10 mouse cellular contexts compared by ENCODE assay signal in genomic region chr9:28404616-28405015, GRCm38 (mm10).
DNase-seq lines count a peak whose midpoint lies in the region; ATAC-seq and TF ChIP-seq lines count a peak whose summit lies in the region.
"Had no signal": no experiment of that assay in that cellular context is flagged by ENCODE, and none has a peak within 500 bp of the region (broad histone marks: within the 10 kb centered on the region; RNA-seq: fewer than 3 reads in every experiment).

No protein-coding gene starts in this region.

- DNase-seq in layer of hippocampus, adult 2 months (ENCODE audit: low spot score in 2 of 2): no peak
- DNase-seq in layer of hippocampus, postnatal 25 days (ENCODE audit: extremely low spot score in 1 of 2, low spot score in 1 of 2): no peak
- no peak for DNase-seq in embryonic facial prominence, embryonic 10.5 days (ENCODE audit: low spot score)
- DNase-seq in embryo, embryonic 11 days: no peak
- DNase-seq in spleen, postnatal 10 days (ENCODE audit: low spot score in 2 of 2): no peak
- no peak for DNase-seq in layer of hippocampus, adult 18-20 months (ENCODE audit: low spot score in 2 of 2)
- DNase-seq: liver had no signal

- H3K27me3 ChIP-seq in embryonic facial prominence, embryonic 10.5 days (replicated peaks; ENCODE audit: low read depth, poor library complexity, severe bottlenecking): peaks cover 57% of the 10 kb centered on the region
- H3K27me3 ChIP-seq in hindbrain, embryonic 15.5 days: no peaks in the 10 kb centered on the region
- H3K27me3 ChIP-seq in neural tube, embryonic 12.5 days (replicated peaks): peaks cover 11% of the 10 kb centered on the region; the same call in 1 of the 2 replicates

- H3K4me2 ChIP-seq in hindbrain, embryonic 15.5 days: peak overlapping the region; percentile 97
- peak overlapping the region; percentile 99 for H3K4me2 ChIP-seq in neural tube, embryonic 12.5 days (replicated peaks)

- H3K9me3 ChIP-seq in embryonic facial prominence, embryonic 10.5 days: no peaks in the 10 kb centered on the region
- no peaks in the 10 kb centered on the region for H3K9me3 ChIP-seq in hindbrain, embryonic 15.5 days
- H3K9me3 ChIP-seq in neural tube, embryonic 12.5 days: no peaks in the 10 kb centered on the region

- H3K27ac ChIP-seq in layer of hippocampus, adult 2 months: peak overlapping the region; percentile 87
- no peak overlapping the region for H3K27ac ChIP-seq in embryonic facial prominence, embryonic 10.5 days (replicated peaks)
- no peak overlapping the region; the same call in none of the 2 replicates for H3K27ac ChIP-seq in hindbrain, embryonic 15.5 days (replicated peaks)
- no peak overlapping the region for H3K27ac ChIP-seq in neural tube, embryonic 12.5 days

- no peak for TF ChIP-seq CTCF in layer of hippocampus, adult 2 months (conservative IDR thresholded peaks at IDR 0.05)

- H3K4me3 ChIP-seq in layer of hippocampus, adult 2 months: peak overlapping the region; percentile 52
- peak overlapping the region; percentile 71; the same call in 1 of the 2 replicates for H3K4me3 ChIP-seq in embryonic facial prominence, embryonic 10.5 days
- H3K4me3 ChIP-seq in hindbrain, embryonic 15.5 days: peak overlapping the region; percentile 58
- H3K4me3 ChIP-seq in neural tube, embryonic 12.5 days: peak overlapping the region; percentile 59; the same call in 1 of the 2 replicates

- no peaks in the 10 kb centered on the region for H3K36me3 ChIP-seq in embryonic facial prominence, embryonic 10.5 days (replicated peaks)
- no peaks in the 10 kb centered on the region for H3K36me3 ChIP-seq in hindbrain, embryonic 15.5 days
- no peaks in the 10 kb centered on the region for H3K36me3 ChIP-seq in neural tube, embryonic 12.5 days
- H3K36me3 ChIP-seq: G1E had no signal

- WGBS in embryonic facial prominence, embryonic 10.5 days: 71% methylated on average over 8 of the region's 8 CpGs
- WGBS in hindbrain, embryonic 15.5 days: 50% methylated on average over 8 of the region's 8 CpGs
- WGBS in neural tube, embryonic 12.5 days: 46% methylated on average over 8 of the region's 8 CpGs

- H3K9ac ChIP-seq in hindbrain, embryonic 15.5 days: 0 out of 2 replicates have a peak overlapping the region, but pooled peaks have one; percentile 51
- H3K9ac ChIP-seq in neural tube, embryonic 12.5 days: no peak overlapping the region

- H3K4me1 ChIP-seq in embryonic facial prominence, embryonic 10.5 days: peaks cover 22% of the 10 kb centered on the region
- peaks cover 34% of the 10 kb centered on the region for H3K4me1 ChIP-seq in hindbrain, embryonic 15.5 days (replicated peaks)
- H3K4me1 ChIP-seq in neural tube, embryonic 12.5 days: peaks cover 16% of the 10 kb centered on the region

- ATAC-seq in hindbrain, embryonic 15.5 days (ENCODE audit: low FRiP score, low read depth): 0 out of 2 replicates have a peak, but pooled peaks have one; percentile 4
- no peak for ATAC-seq in neural tube, embryonic 12.5 days (ENCODE audit: low FRiP score, low read depth)
